ENCODE assay signal across 15 mouse cellular contexts in the genomic region with DNA sequence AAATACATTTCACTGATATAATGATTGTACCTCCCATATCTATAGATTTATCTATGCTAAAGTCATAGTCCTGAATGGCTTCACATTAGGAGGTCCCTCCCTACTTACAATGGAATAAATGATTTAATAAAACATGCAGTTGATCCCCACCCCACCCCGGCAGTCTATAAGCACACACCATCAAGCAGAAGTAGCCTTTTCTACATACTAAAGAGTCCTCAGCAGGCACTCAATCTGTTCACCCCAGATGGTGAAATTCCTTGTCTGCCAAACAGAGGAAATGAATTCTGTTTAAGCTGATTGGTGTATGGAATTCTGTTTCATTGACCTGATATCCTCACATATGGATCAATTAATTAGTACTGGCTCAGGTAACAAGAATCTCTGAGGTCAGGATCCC.
DNase-seq lines count a peak whose midpoint lies in the region; ATAC-seq and TF ChIP-seq lines count a peak whose summit lies in the region.
"Had no signal": no experiment of that assay in that cellular context is flagged by ENCODE, and none has a peak within 500 bp of the region (broad histone marks: within the 10 kb centered on the region; RNA-seq: fewer than 3 reads in every experiment).

No protein-coding gene starts in this region.

- H3K9me3 ChIP-seq in intestine, embryonic 16.5 days (ENCODE audit: control insufficient read depth, low read length): no peaks in the 10 kb centered on the region
- H3K9me3 ChIP-seq: embryonic facial prominence, embryonic 10.5 days; heart, embryonic 15.5 days; kidney, embryonic 15.5 days; liver, embryonic 13.5 days; neural tube, embryonic 15.5 days had no signal

- no peak overlapping the region for H3K4me3 ChIP-seq in intestine, embryonic 16.5 days (ENCODE audit: low read length)
- H3K4me3 ChIP-seq: embryonic facial prominence, embryonic 10.5 days; heart, embryonic 15.5 days; kidney, embryonic 15.5 days; liver, embryonic 13.5 days; neural tube, embryonic 15.5 days had no signal

- H3K4me2 ChIP-seq in intestine, embryonic 16.5 days (ENCODE audit: low read depth, low read length): no peak overlapping the region
- H3K4me2 ChIP-seq: heart, embryonic 15.5 days; kidney, embryonic 15.5 days; liver, embryonic 13.5 days; neural tube, embryonic 15.5 days had no signal

- TF ChIP-seq POLR2A in brain, embryonic 14.5 days (IDR thresholded peaks at IDR 0.05; ENCODE audit: borderline replicate concordance, extremely low read depth, insufficient read depth, insufficient read length, poor library complexity, severe bottlenecking): no peak

- H3K36me3 ChIP-seq in intestine, embryonic 16.5 days (ENCODE audit: control insufficient read depth, insufficient read depth, low read length): no peaks in the 10 kb centered on the region
- H3K36me3 ChIP-seq: embryonic facial prominence, embryonic 10.5 days; heart, embryonic 15.5 days; kidney, embryonic 15.5 days; liver, embryonic 13.5 days; neural tube, embryonic 15.5 days had no signal

- WGBS in intestine, embryonic 16.5 days: 87% methylated on average over 1 of the region's 1 CpGs

- DNase-seq in layer of hippocampus, adult 11-12 months (ENCODE audit: low spot score): peak; percentile 35
- no peak for DNase-seq in layer of hippocampus, adult 9-10 months (ENCODE audit: low spot score)
- DNase-seq in brain, embryonic 14.5 days (ENCODE audit: low read depth): peak; percentile 65
- DNase-seq in cerebellum, adult 8-10 months: peak; percentile 31
- peak; percentile 17 to 63 for DNase-seq in layer of hippocampus, adult 18-20 months (ENCODE audit: low spot score in 2 of 2)
- no peak for DNase-seq in thymus, postnatal 36 days
- DNase-seq: adrenal gland, postnatal 10 days; liver, embryonic 13.5 days had no signal

- no peak overlapping the region for H3K9ac ChIP-seq in intestine, embryonic 16.5 days (ENCODE audit: low read depth, low read length)
- H3K9ac ChIP-seq: heart, embryonic 15.5 days; kidney, embryonic 15.5 days; liver, embryonic 13.5 days; neural tube, embryonic 15.5 days had no signal

- no peaks in the 10 kb centered on the region for H3K4me1 ChIP-seq in intestine, embryonic 16.5 days (ENCODE audit: control insufficient read depth, insufficient read depth, low read length)
- H3K4me1 ChIP-seq: embryonic facial prominence, embryonic 10.5 days; heart, embryonic 15.5 days; kidney, embryonic 15.5 days; liver, embryonic 13.5 days; neural tube, embryonic 15.5 days had no signal

- no peak for ATAC-seq in intestine, embryonic 16.5 days
- ATAC-seq: CD4-positive, CD25-positive, alpha-beta regulatory T cell, adult 4 months; lung, postnatal 0 days had no signal

- no peaks in the 10 kb centered on the region for H3K27me3 ChIP-seq in intestine, embryonic 16.5 days (replicated peaks; ENCODE audit: control insufficient read depth, insufficient read depth, low read length)
- H3K27me3 ChIP-seq: heart, embryonic 15.5 days; kidney, embryonic 15.5 days; liver, embryonic 13.5 days; neural tube, embryonic 15.5 days had no signal

- H3K27ac ChIP-seq in intestine, embryonic 16.5 days (ENCODE audit: low read length): no peak overlapping the region
- H3K27ac ChIP-seq: embryonic facial prominence, embryonic 10.5 days; heart, embryonic 15.5 days; kidney, embryonic 15.5 days; liver, embryonic 13.5 days; neural tube, embryonic 15.5 days had no signal

- no peak for TF ChIP-seq CTCF in brain, embryonic 14.5 days (IDR thresholded peaks at IDR 0.05; ENCODE audit: borderline replicate concordance, extremely low read depth, insufficient read depth, insufficient read length)

Comparison
In these comparisons a context has a peak if more than half of its experiments do, and no peak if none do; other contexts are left out.
1. DNase-seq: peak in layer of hippocampus, adult 11-12 months (single experiment), brain, embryonic 14.5 days (single experiment), cerebellum, adult 8-10 months (single experiment) and layer of hippocampus, adult 18-20 months (2 of 2); none in layer of hippocampus, adult 9-10 months (single experiment) and thymus, postnatal 36 days (0 of 2).